Comparison of ENCODE assay signal across 8 mouse cellular contexts in the genomic region with DNA sequence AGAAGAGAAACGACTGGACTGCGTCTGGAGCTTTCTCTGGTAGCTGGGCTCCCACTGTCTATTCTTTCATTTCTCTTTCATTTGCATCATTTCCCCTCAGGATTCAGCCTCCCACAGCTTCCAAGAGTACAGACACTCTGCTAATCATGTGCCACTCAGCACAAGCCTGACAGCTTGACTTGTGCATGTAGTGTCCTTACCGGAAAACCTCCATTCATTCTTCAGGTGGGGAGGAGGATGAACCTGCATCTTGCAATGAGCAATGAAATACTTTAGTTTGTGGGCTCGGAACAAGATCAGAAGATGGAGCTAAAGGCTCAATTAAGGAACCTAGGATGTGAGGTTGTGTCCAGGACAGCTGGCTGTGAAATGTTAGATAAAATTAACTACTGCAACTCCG.
DNase-seq lines count a peak whose midpoint lies in the region; ATAC-seq and TF ChIP-seq lines count a peak whose summit lies in the region.

No protein-coding gene starts in this region.

- H3K9ac ChIP-seq in heart, adult 2 months (ENCODE audit: low read depth, low read length): no peak overlapping the region
- peak overlapping the region; percentile 76 for H3K9ac ChIP-seq in hindbrain, embryonic 13.5 days

- H3K4me3 ChIP-seq in heart, adult 2 months: peak overlapping the region; percentile 53
- H3K4me3 ChIP-seq in hindbrain, embryonic 13.5 days: peak overlapping the region; percentile 69

- DNase-seq in heart, adult 2 months: no peak
- no peak for DNase-seq in heart, postnatal 14 days
- DNase-seq in cerebellum, postnatal 25 days: peak; percentile 41 to 45
- peak; percentile 7 for DNase-seq in mesoderm, embryonic 11.5 days (ENCODE audit: low read depth, low spot score)
- no peak for DNase-seq in ovary, postnatal 36 days (ENCODE audit: low spot score)
- no peak for DNase-seq in retina, postnatal 1 day

- no peaks in the 10 kb centered on the region; the same call in 1 of the 2 replicates for H3K4me1 ChIP-seq in heart, adult 2 months (ENCODE audit: control insufficient read depth, insufficient read depth, low read length)
- H3K4me1 ChIP-seq in hindbrain, embryonic 13.5 days (replicated peaks): peaks cover 19% of the 10 kb centered on the region

- TF ChIP-seq EP300 in heart, adult 2 months (IDR thresholded peaks at IDR 0.05; ENCODE audit: insufficient read depth, low read depth, low read length): no peak

- no peaks in the 10 kb centered on the region for H3K79me2 ChIP-seq in heart, adult 2 months (replicated peaks; ENCODE audit: control insufficient read depth, insufficient read depth, low read length)

- intact Hi-C loops in heart, adult 2 months (cut with DNase I): loop anchor here (10.0 kb wide), 1 partner anchor 307 kb away; no protein-coding TSS in a partner anchor
- intact Hi-C loops in heart, postnatal 14 days (cut with DNase I): loop anchor here (5.0 kb wide), 1 partner anchor 305 kb away; no protein-coding TSS in a partner anchor

- peak overlapping the region; percentile 98 for H3K4me2 ChIP-seq in hindbrain, embryonic 13.5 days

- TF ChIP-seq CTCF in heart, adult 2 months (IDR thresholded peaks at IDR 0.05): no peak

- no peaks in the 10 kb centered on the region for H3K9me3 ChIP-seq in hindbrain, embryonic 13.5 days

- no peak overlapping the region for H3K27ac ChIP-seq in heart, adult 2 months
- no peak overlapping the region for H3K27ac ChIP-seq in hindbrain, embryonic 13.5 days

- 7% methylated on average over 5 of the region's 5 CpGs for WGBS in heart, adult 2 months
- WGBS in hindbrain, embryonic 13.5 days: 4% methylated on average over 5 of the region's 5 CpGs

- H3K36me3 ChIP-seq in heart, adult 2 months (ENCODE audit: control insufficient read depth, insufficient read depth, low read length): no peaks in the 10 kb centered on the region
- no peaks in the 10 kb centered on the region for H3K36me3 ChIP-seq in hindbrain, embryonic 13.5 days

- TF ChIP-seq POLR2A in heart, adult 2 months (IDR thresholded peaks at IDR 0.05; ENCODE audit: insufficient read depth, low read depth, low read length): no peak

- H3K27me3 ChIP-seq in heart, adult 2 months (ENCODE audit: control insufficient read depth, insufficient read depth, low read length): 0 out of 2 replicates have a peak, but pooled peaks cover 3% of the 10 kb centered on the region
- H3K27me3 ChIP-seq in hindbrain, embryonic 13.5 days: no peaks in the 10 kb centered on the region

- ATAC-seq in CD4-positive, CD25-positive, alpha-beta regulatory T cell, adult 4 months: peak; percentile 28
- ATAC-seq in hindbrain, embryonic 13.5 days (ENCODE audit: low FRiP score): peak; percentile 31

Comparison
In these comparisons a context has a peak if more than half of its experiments do, and no peak if none do; other contexts are left out.
1. DNase-seq: peak in cerebellum, postnatal 25 days (2 of 2) and mesoderm, embryonic 11.5 days (single experiment); none in heart, adult 2 months (0 of 2), heart, postnatal 14 days (0 of 2), ovary, postnatal 36 days (single experiment) and retina, postnatal 1 day (single experiment).